Mouse (Mus musculus): ENCODE data around the gene Map3k3. TPM values are rescaled to one million over a fixed set of nuclear protein-coding genes. Genes with fewer than 3 reads are reported as not detected.

The Map3k3 gene
- total and polyA plus RNA-seq, 3 experiments: 28.8 to 34.1 (median 32.3) TPM

- peaks cover 6 to 49% of the 10 kb centered on the region in 2 experiments for H3K4me1 ChIP-seq (ENCODE audit: control insufficient read depth in 1 of 2, insufficient read depth in 2 of 2)
- H3K9me3 ChIP-seq (replicated peaks; ENCODE audit: low read length): no peaks in the 10 kb centered on the region
- dilution Hi-C loops (cut with MboI; ENCODE audit: extremely low pct_ligation_motif_present, extremely low pct_unique_long_range_greater_than_20kb, low sequenced_read_pairs): no loop called here
- peak overlapping the region; percentile 96 for H3K4me2 ChIP-seq (ENCODE audit: insufficient read depth, low read depth, poor library complexity, severe bottlenecking)
- DNase-seq (ENCODE audit: extremely low read depth): peak; percentile 99
- 0 out of 2 replicates have a peak, but pooled peaks cover 2% of the 10 kb centered on the region for H3K79me2 ChIP-seq (replicated peaks; ENCODE audit: control insufficient read depth, extremely low read depth, insufficient read depth, poor library complexity, severe bottlenecking)
- H3K9ac ChIP-seq (ENCODE audit: insufficient read depth, low read depth): peak overlapping the region; percentile 81
- H3K27me3 ChIP-seq (replicated peaks): no peaks in the 10 kb centered on the region
- in situ Hi-C loops (cut with MboI; ENCODE audit: low pct_ligation_motif_present, low pct_unique_long_range_greater_than_20kb, low sequenced_read_pairs): no loop called here
- H3K36me3 ChIP-seq (replicated peaks in 1 of 2; ENCODE audit: control insufficient read depth in 1 of 2, insufficient read depth in 1 of 2, low read length in 1 of 2): peaks cover 15 to 38% of the 10 kb centered on the region in 2 experiments
- H3K4me3 ChIP-seq (replicated peaks in 1 of 3; ENCODE audit: low read depth in 2 of 3, low read length in 2 of 3, poor library complexity in 1 of 3): peak overlapping the region; percentile 64 to 73 (median 71)
- H3K27ac ChIP-seq (ENCODE audit: insufficient read depth, low read depth): peak overlapping the region; percentile 75
- no peak for TF ChIP-seq BHLHE40 (IDR thresholded peaks at IDR 0.05; ENCODE audit: low read depth, low read length)
- peak; percentile 72 for TF ChIP-seq CHD2 (IDR thresholded peaks at IDR 0.05; ENCODE audit: low read length)
- peak; percentile 12; the same call in 1 of the 2 replicates for TF ChIP-seq ETS1 (conservative IDR thresholded peaks at IDR 0.05; ENCODE audit: low read depth, low read length)
- TF ChIP-seq SMC3 (IDR thresholded peaks at IDR 0.05; ENCODE audit: low read depth, low read length): no peak; the same call in 1 of the 2 replicates
- no peak for TF ChIP-seq USF2 (conservative IDR thresholded peaks at IDR 0.05; ENCODE audit: low read depth, low read length)
- peak; percentile 66; the same call in 1 of the 2 replicates for TF ChIP-seq MAX (IDR thresholded peaks at IDR 0.05; ENCODE audit: low read length)
- TF ChIP-seq PAX5 (IDR thresholded peaks at IDR 0.05; ENCODE audit: low read length): peak; percentile 21; the same call in 1 of the 2 replicates
- TF ChIP-seq NELFE (IDR thresholded peaks at IDR 0.05; ENCODE audit: low read depth, low read length): peak; percentile 91
- no peak; the same call in 1 of the 2 replicates for TF ChIP-seq ZKSCAN1 (IDR thresholded peaks at IDR 0.05; ENCODE audit: borderline replicate concordance, low read depth, low read length)
- peak; percentile 96 for TF ChIP-seq ZMIZ1 (IDR thresholded peaks at IDR 0.05; ENCODE audit: low read depth, low read length)
- TF ChIP-seq MAFK (IDR thresholded peaks at IDR 0.05; ENCODE audit: insufficient replicate concordance, low read length): no peak
- peak; percentile 89 for TF ChIP-seq ELF1 (IDR thresholded peaks at IDR 0.05; ENCODE audit: low read depth, low read length)
- TF ChIP-seq CHD1 (IDR thresholded peaks at IDR 0.05; ENCODE audit: low read depth, low read length): peak; percentile 22; the same call in 1 of the 2 replicates
- TF ChIP-seq TCF12 (IDR thresholded peaks at IDR 0.05; ENCODE audit: low read depth, low read length): peak; percentile 98
- peak; percentile 71; the same call in 1 of the 2 replicates for TF ChIP-seq KAT2A (IDR thresholded peaks at IDR 0.05; ENCODE audit: insufficient replicate concordance, low read length)
- peak; percentile 98 for TF ChIP-seq POLR2A (IDR thresholded peaks at IDR 0.05; ENCODE audit: low read depth, low read length)
- TF ChIP-seq SIN3A (IDR thresholded peaks at IDR 0.05; ENCODE audit: low read length): peak; percentile 75; the same call in 1 of the 2 replicates
- peak; percentile 79; the same call in 1 of the 2 replicates for TF ChIP-seq RCOR1 (conservative IDR thresholded peaks at IDR 0.05; ENCODE audit: low read depth, low read length)
- no peak; the same call in none of the 2 replicates for TF ChIP-seq IRF4 (IDR thresholded peaks at IDR 0.05; ENCODE audit: low read depth, low read length)
- no peak; the same call in none of the 2 replicates for TF ChIP-seq MXI1 (IDR thresholded peaks at IDR 0.05; ENCODE audit: low read depth, low read length)
- no peak for TF ChIP-seq CTCF (conservative IDR thresholded peaks at IDR 0.05 in 1 of 2, IDR thresholded peaks at IDR 0.05 in 1 of 2; ENCODE audit: low read depth in 2 of 2, low read length in 2 of 2)
- TF ChIP-seq POLR2AphosphoS2 (IDR thresholded peaks at IDR 0.05; ENCODE audit: low read depth, low read length): peak; percentile 89
- no peak; the same call in none of the 2 replicates for TF ChIP-seq UBTF (IDR thresholded peaks at IDR 0.05; ENCODE audit: low read depth, low read length)
- TF ChIP-seq MYC (IDR thresholded peaks at IDR 0.05; ENCODE audit: low read depth, low read length): peak; percentile 42; the same call in 1 of the 2 replicates
- peak; percentile 96 for TF ChIP-seq TBP (conservative IDR thresholded peaks at IDR 0.05; ENCODE audit: low read depth, low read length)
- peak; percentile 77; the same call in 1 of the 2 replicates for TF ChIP-seq E2F4 (IDR thresholded peaks at IDR 0.05; ENCODE audit: insufficient replicate concordance, low read depth, low read length)
- peak; percentile 21; the same call in 1 of the 2 replicates for TF ChIP-seq GABPA (IDR thresholded peaks at IDR 0.05; ENCODE audit: insufficient replicate concordance, low read depth, low read length)
- TF ChIP-seq RAD21 (IDR thresholded peaks at IDR 0.05; ENCODE audit: low read depth, low read length): no peak; the same call in 1 of the 2 replicates
- TF ChIP-seq ZC3H11A (IDR thresholded peaks at IDR 0.05; ENCODE audit: low read depth, low read length): no peak
- TF ChIP-seq JUND (conservative IDR thresholded peaks at IDR 0.05; ENCODE audit: low read depth, low read length): no peak
- peak; percentile 92 for TF ChIP-seq NRF1 (IDR thresholded peaks at IDR 0.05; ENCODE audit: low read depth, low read length)
- peak; percentile 73 for TF ChIP-seq HCFC1 (IDR thresholded peaks at IDR 0.05; ENCODE audit: low read depth, low read length)
- TF ChIP-seq EP300 (IDR thresholded peaks at IDR 0.05; ENCODE audit: low read length): 0 out of 2 replicates have a peak, but pooled peaks have one; percentile 6
- peak; percentile 56 for TF ChIP-seq MEF2A (IDR thresholded peaks at IDR 0.05; ENCODE audit: borderline replicate concordance, low read depth, low read length)
- TF ChIP-seq JUN (IDR thresholded peaks at IDR 0.05; ENCODE audit: insufficient read depth, low read depth, low read length): 0 out of 2 replicates have a peak, but pooled peaks have one; percentile 29
- TF ChIP-seq ZNF384 (IDR thresholded peaks at IDR 0.05; ENCODE audit: low read depth, low read length): peak; percentile 33; the same call in 1 of the 2 replicates
- peak; percentile 94 for TF ChIP-seq MAZ (IDR thresholded peaks at IDR 0.05; ENCODE audit: low read depth, low read length)
Observed at GRCm38 (mm10) chr11:106193371-106194154, 109.2 kb downstream of the Map3k3 start.
